Mouse (Mus musculus) liver, embryonic 16.5 days (tissue): Measurements from ENCODE around the gene Cst12. TPM values are rescaled to one million over a fixed set of nuclear protein-coding genes. Genes with fewer than 3 reads are reported as not detected.

Experiments
- ATAC-seq: fragments of 200-750 bp; cut with Nextera tagmentation; 2 replicates; pipeline ENCODE4 v1.8.0; 2017; ENCODE audit warnings: low read depth, mild to moderate bottlenecking, moderate number of reproducible peaks, moderate library complexity
- H3K27ac ChIP-seq: fragments of 300-500 bp; sonication (generic); 2 replicates; pipeline ENCODE4 v1.5.1; 2014; ENCODE audit warnings: mild to moderate bottlenecking, low read length
- H3K27me3 ChIP-seq: fragments of 300-500 bp; sonication (generic); 2 replicates; pipeline ENCODE4 v1.6.1; 2014; ENCODE audit warnings: low read depth, low read length, mixed read lengths; ENCODE audit not compliant: control insufficient read depth, insufficient read depth
- H3K36me3 ChIP-seq: fragments of 300-500 bp; sonication (generic); 2 replicates; pipeline ENCODE4 v1.6.1; 2014; ENCODE audit warnings: mild to moderate bottlenecking; ENCODE audit not compliant: control insufficient read depth, insufficient read depth
- H3K4me1 ChIP-seq: fragments of 300-500 bp; sonication (generic); 2 replicates; pipeline ENCODE4 v1.6.1; 2014; ENCODE audit warnings: low read depth, low read length, mixed read lengths; ENCODE audit not compliant: control insufficient read depth
- H3K4me2 ChIP-seq: fragments of 300-500 bp; sonication (generic); 2 replicates; pipeline ENCODE4 v1.6.1; 2014; ENCODE audit warnings: low read depth, low read length, mixed read lengths
- H3K4me3 ChIP-seq: fragments of 300-500 bp; sonication (generic); 2 replicates; pipeline ENCODE4 v1.5.1; 2014; ENCODE audit warnings: low read depth, mild to moderate bottlenecking, low read length
- H3K9ac ChIP-seq: fragments of 300-500 bp; sonication (generic); 2 replicates; pipeline ENCODE4 v1.6.1; 2014; ENCODE audit warnings: low read depth, low read length
- H3K9me3 ChIP-seq: fragments of 300-500 bp; sonication (generic); replicated peaks from 2 replicates; pipeline ENCODE4 v1.6.1; 2016; ENCODE audit warnings: low read length; ENCODE audit not compliant: control insufficient read depth
- WGBS: fragments of 180-500 bp; shearing (Covaris S2); extraction: QIAGEN DNeasy Blood & Tissue Kit; methylation state at CpG from one replicate; pipeline ENCODE4 v1.1.7; 2014; ENCODE audit not compliant: insufficient replicate concordance; 5-methylcytosine and 5-hydroxymethylcytosine counted together
- polyA plus RNA-seq: library from polyadenylated mRNA; unstranded; fragments of >200 nt; fragmentation: Nextera tagmentation; extraction: Ambion mirVana; gene quantifications from 2 replicates; pipeline ENCODE4 v1.2.1, GENCODE M21; 2015

The Cst12 gene
- polyA plus RNA-seq, 1 experiment from 2014 or later: not detected

DNA sequence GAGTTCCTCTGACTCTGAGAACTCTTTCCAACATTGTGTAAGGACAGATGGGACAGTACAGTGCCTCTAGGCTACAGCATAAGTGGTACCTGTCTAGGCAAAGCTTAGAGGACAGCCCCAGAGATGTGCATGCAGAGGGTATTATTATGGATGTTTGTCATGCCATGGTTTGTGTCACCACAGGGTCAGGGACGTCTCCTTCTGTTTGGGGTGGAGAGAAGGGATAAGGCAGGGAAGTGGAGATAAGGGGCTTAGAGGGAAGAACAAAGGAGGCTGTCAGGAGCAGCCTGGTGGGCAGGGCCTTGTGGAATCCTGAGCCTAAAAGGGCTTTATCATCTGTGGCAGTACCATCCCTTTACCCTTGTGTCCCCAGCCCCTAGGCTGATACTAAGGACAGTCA lies 7.5 kb upstream of the Cst12 start, which contains the start of gene 8030411F24Rik:
Gene 8030411F24Rik (plus strand): TSS at position 301 of the 400 bp plus-strand sequence.
- no peak within 1 kb of the TSS for H3K27ac ChIP-seq
- H3K4me1 ChIP-seq: no peaks in the 10 kb centered on the region
- H3K4me2 ChIP-seq: no peak within 1 kb of the TSS
- WGBS: 10% methylated on average over 1 of the region's 1 CpGs
- H3K9ac ChIP-seq: no peak within 1 kb of the TSS
- ATAC-seq: no peak
- H3K4me3 ChIP-seq: no peak within 1 kb of the TSS
- H3K27me3 ChIP-seq: no peaks in the 10 kb centered on the region
- no peaks in the 10 kb centered on the region for H3K9me3 ChIP-seq
- H3K36me3 ChIP-seq: no peaks in the 10 kb centered on the region

DNA sequence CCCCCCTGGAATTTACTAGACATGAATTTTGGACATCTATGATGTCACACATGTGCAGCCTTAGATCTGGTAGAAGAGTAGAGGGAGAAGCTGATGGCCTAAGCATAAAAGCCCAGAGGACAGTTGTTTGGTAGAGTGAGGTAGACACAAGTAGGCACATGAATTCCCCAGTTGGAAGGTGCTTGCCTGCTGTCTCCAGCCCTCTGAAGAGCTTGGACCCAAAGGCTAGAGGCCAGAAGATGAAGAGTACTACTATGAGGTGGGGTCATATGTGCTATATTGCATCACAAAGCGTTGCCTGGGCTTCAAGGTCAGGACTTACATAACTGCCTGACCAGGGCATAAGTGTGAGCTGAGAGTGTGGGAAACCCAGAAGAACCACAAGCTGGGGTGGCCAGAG lies 9.3 kb downstream of the Cst12 start, which contains the start of gene Cst8:
Gene Cst8 (plus strand): TSS at position 301 of the 400 bp plus-strand sequence.
- ATAC-seq: no peak
- no peak within 1 kb of the TSS for H3K4me2 ChIP-seq
- H3K4me1 ChIP-seq: no peaks in the 10 kb centered on the region
- H3K27ac ChIP-seq: no peak within 1 kb of the TSS
- H3K27me3 ChIP-seq: no peaks in the 10 kb centered on the region
- no peak within 1 kb of the TSS for H3K4me3 ChIP-seq
- WGBS: 50% methylated on average over 1 of the region's 1 CpGs
- no peaks in the 10 kb centered on the region for H3K36me3 ChIP-seq
- H3K9ac ChIP-seq: no peak within 1 kb of the TSS
- no peaks in the 10 kb centered on the region for H3K9me3 ChIP-seq

DNA sequence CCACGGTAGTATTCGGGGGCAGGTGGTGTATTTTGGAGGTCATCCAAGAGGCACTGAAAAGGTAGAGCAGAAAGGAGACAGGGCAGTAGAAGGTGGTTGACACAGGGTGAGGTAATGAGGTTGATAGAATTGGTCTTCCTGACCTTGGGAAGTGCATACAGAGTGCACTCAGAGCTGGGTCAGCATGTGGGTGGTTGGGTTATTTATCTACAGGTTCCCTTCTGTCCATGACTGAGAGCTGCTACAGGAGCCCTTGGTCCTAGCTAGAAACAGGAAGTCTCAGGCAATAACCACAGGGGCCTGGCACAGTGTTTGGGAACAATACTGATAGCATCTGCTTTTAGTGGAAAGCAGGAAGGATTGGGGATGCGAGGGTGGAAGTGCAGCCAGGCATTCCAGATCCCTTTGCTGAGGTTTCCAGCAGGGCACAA lies 12.3 kb downstream of the Cst12 start:
- peak; percentile 75 for ATAC-seq
- no peaks in the 10 kb centered on the region for H3K27me3 ChIP-seq

DNA sequence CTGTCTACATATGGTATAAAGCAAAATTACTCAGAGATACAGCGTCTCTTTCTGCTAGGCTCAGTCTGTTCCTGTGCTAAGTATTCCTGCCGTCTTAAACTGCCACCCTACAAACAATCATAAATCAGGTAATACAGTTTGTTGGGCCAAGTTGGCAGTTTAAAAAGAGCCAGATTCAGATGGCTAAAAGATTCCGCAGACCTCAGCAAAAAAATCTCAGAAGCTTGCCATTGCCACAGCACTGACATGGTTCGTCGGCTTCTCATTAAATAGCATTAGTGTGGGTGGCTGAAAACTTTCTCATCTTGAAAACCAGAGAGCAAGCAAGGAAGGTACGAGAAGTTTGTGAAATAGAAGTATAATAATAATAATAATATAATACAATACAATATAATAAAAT lies 17.5 kb downstream of the Cst12 start:
- Histone ChIP-seq H3K4me2 (no peak overlapping the region), H3K27ac (no peak overlapping the region), H3K36me3 (no peaks in the 10 kb centered on the region), H3K27me3 (no peaks in the 10 kb centered on the region), H3K9me3 (no peaks in the 10 kb centered on the region), H3K4me3 (no peak overlapping the region), H3K9ac (no peak overlapping the region), H3K4me1 (no peaks in the 10 kb centered on the region)
- 58% methylated on average over 6 of the region's 6 CpGs for WGBS
- no peak for ATAC-seq

More for the DNA sequence above, 12.3 kb downstream of the Cst12 start:
- no peak overlapping the region for H3K27ac ChIP-seq
- no peaks in the 10 kb centered on the region for H3K4me1 ChIP-seq
- no peak overlapping the region for H3K4me3 ChIP-seq
- no peaks in the 10 kb centered on the region for H3K9me3 ChIP-seq
- H3K9ac ChIP-seq: no peak overlapping the region
- no peak overlapping the region for H3K4me2 ChIP-seq
- H3K36me3 ChIP-seq: no peaks in the 10 kb centered on the region
- WGBS: 11% methylated on average over 3 of the region's 3 CpGs

DNA sequence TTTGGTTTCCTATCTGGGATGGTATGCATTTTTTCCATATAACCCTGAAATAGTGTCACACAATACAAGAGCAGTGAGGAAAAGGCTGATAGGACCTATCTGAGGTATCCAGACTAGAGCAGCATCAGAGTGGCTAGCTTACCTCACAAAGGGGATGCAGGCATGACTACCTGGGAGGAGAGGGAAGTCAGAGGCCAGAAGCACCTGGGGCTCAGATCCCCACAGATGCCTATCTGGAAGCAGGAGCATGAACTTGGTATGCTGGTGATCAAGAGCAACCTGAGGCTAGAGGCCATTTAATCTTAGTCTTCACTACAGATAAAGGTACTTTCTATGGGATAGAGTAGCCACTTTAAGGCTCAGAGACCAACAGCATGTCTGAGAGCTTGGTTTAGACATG lies 30.7 kb downstream of the Cst12 start, which contains the start of gene Cst13:
Gene Cst13 (plus strand): TSS at position 173 of the 400 bp plus-strand sequence.
- Histone ChIP-seq H3K4me2 (no peak within 1 kb of the TSS), H3K4me1 (no peaks in the 10 kb centered on the region), H3K36me3 (no peaks in the 10 kb centered on the region), H3K9me3 (no peaks in the 10 kb centered on the region), H3K27ac (no peak within 1 kb of the TSS), H3K27me3 (no peaks in the 10 kb centered on the region), H3K9ac (no peak within 1 kb of the TSS), H3K4me3 (no peak within 1 kb of the TSS)
- no peak for ATAC-seq

DNA sequence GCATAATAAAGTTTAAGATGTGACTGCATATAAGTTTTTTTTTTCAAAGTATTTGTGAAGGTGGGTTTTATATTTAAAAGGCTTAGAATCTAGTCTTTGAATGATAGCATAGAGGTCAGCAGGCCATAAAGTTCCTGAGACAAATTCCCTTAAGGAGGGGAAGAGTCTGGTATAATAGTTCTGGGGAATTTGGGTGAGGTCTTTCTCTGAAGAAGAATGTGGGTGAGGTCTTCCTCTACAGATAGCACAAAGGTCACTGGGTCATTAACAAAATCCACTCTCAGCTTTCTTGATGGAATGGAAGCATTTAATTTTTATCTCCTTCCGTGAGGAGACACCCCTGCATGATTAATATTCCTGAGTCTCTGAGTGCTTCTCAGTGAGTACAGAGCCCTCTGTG lies 36.8 kb downstream of the Cst12 start:
- Histone ChIP-seq H3K9ac (no peak overlapping the region), H3K36me3 (no peaks in the 10 kb centered on the region), H3K27me3 (no peaks in the 10 kb centered on the region), H3K4me2 (no peak overlapping the region), H3K4me1 (no peaks in the 10 kb centered on the region), H3K4me3 (no peak overlapping the region), H3K27ac (no peak overlapping the region), H3K9me3 (no peaks in the 10 kb centered on the region)
- WGBS: 48% methylated on average over 1 of the region's 1 CpGs
- no peak for ATAC-seq

DNA sequence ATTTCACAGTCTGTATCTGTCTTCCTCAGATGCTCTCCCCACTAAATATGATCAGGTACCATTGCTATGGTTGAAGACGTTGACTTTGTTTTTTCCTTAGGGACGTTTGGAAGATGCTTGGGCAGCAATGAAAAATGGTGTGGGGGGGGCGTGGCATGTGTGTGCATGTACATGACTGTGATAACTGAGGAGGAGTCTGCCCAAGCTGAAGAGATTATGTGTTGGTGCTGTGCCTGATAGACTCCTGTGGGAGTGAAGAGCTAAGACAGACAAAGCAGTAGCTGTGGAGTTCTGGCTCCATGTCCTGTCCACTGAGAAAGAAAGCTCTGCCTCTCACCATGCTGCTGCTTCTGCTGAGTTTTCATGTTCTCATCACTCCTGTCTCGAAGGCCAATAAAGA lies 45.8 kb downstream of the Cst12 start, which contains the start of gene Cst9:
Gene Cst9 (plus strand): TSS at position 236 of the 400 bp plus-strand sequence.
- ATAC-seq: no peak
- 41% methylated on average over 4 of the region's 4 CpGs for WGBS

DNA sequence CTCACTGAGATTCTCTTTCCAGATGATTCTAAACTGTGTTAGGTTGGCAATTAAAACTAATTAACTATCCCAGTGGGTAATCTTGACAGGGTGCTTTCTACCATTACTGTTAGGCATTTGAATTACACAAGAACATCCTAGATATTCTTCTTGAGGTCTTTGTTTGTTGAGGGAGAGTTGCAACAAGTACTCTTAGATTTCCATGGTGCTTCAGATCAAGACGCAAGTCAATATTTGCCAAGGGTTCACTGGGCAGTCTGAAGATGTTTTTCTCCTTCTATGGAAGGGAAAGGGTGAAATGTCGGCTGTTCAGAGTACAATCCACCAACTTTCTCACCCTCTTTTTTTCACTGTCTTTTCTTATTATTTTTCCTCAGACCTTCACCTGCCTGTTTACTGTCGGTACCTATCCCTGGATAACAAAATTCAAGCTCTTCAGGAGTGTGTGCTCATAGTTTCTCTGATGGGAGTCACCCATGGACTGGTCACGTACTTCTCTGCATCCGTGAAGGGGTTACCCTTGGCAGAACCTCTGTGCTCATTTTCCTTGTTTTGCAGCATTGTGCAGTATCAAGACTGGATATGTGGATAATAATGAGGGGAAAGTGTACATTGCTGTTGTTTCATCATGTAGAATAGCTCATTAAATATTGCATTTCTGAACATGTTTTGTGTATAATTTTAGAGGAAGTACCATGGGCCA lies 49.1 kb downstream of the Cst12 start:
- Histone ChIP-seq H3K9me3 (no peaks in the 10 kb centered on the region), H3K27me3 (no peaks in the 10 kb centered on the region), H3K4me3 (no peak overlapping the region), H3K36me3 (no peaks in the 10 kb centered on the region), H3K4me2 (no peak overlapping the region), H3K27ac (no peak overlapping the region), H3K4me1 (no peaks in the 10 kb centered on the region), H3K9ac (no peak overlapping the region)
- 65% methylated on average over 5 of the region's 5 CpGs for WGBS
- ATAC-seq: no peak

More for the DNA sequence above, 45.8 kb downstream of the Cst12 start, which contains the start of gene Cst9:
- no peak within 1 kb of the TSS for H3K9ac ChIP-seq
- H3K36me3 ChIP-seq: no peaks in the 10 kb centered on the region
- H3K4me1 ChIP-seq: no peaks in the 10 kb centered on the region
- no peaks in the 10 kb centered on the region for H3K27me3 ChIP-seq
- no peak within 1 kb of the TSS for H3K4me3 ChIP-seq
- H3K27ac ChIP-seq: no peak within 1 kb of the TSS
- no peaks in the 10 kb centered on the region for H3K9me3 ChIP-seq
- H3K4me2 ChIP-seq: no peak within 1 kb of the TSS

DNA sequence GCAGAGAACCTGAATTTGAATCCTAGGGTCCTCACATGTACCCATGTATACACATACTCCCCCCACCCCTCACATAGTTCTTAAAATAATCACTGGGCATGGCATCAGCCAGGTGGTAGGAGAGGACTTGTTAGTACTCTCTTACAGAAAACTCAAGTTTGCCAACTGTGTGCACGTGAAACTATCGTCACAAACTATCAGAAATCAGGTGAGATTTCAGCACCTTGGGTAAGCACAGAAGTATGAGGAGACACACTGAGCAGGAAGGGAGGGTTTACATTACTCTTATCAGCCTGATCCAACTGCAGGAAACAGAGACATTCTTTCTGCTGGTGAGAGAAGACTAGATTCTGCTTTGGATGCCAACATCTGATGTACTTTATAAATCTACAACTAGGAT lies 50.1 kb downstream of the Cst12 start:
- H3K27me3 ChIP-seq: no peaks in the 10 kb centered on the region
- no peak overlapping the region for H3K4me3 ChIP-seq
- no peaks in the 10 kb centered on the region for H3K36me3 ChIP-seq
- H3K27ac ChIP-seq: no peak overlapping the region
- no peaks in the 10 kb centered on the region for H3K9me3 ChIP-seq
- no peak overlapping the region for H3K9ac ChIP-seq
- no peak overlapping the region for H3K4me2 ChIP-seq
- WGBS: 39% methylated on average over 2 of the region's 2 CpGs
- no peaks in the 10 kb centered on the region for H3K4me1 ChIP-seq
- ATAC-seq: no peak
